Mouse (Mus musculus) forebrain, embryonic 15.5 days (tissue): ENCODE measurements around the gene Gm15517. TPM values are rescaled to one million over a fixed set of nuclear protein-coding genes. Genes with fewer than 3 reads are reported as not detected.
A peak's percentile ranks its signal among the peaks of the same experiment; 100 is the strongest.
"Not testable (repeated sequence)": the region's sequence is repeated elsewhere in the genome, so short reads cannot be mapped to it uniquely, and the experiment has no call there.

Source experiments
- ATAC-seq: fragments of 200-750 bp; cut with Nextera tagmentation; replicated peaks from 2 replicates; pipeline ENCODE4 v1.8.0; 2017; ENCODE audit warnings: mild to moderate bottlenecking, moderate TSS enrichment, moderate library complexity
- H3K27ac ChIP-seq: fragments of 300-500 bp; sonication (generic); replicated peaks from 2 replicates; pipeline ENCODE4 v1.5.1; 2015; ENCODE audit warnings: mild to moderate bottlenecking, inconsistent platforms
- H3K27me3 ChIP-seq: fragments of 300-500 bp; sonication (generic); 2 replicates; pipeline ENCODE4 v1.6.1; 2015; ENCODE audit warnings: inconsistent platforms
- H3K36me3 ChIP-seq: fragments of 300-500 bp; sonication (generic); 2 replicates; pipeline ENCODE4 v1.6.1; 2015; ENCODE audit warnings: mild to moderate bottlenecking, inconsistent platforms
- H3K4me1 ChIP-seq: fragments of 300-500 bp; sonication (generic); 2 replicates; pipeline ENCODE4 v1.6.1; 2015; ENCODE audit warnings: inconsistent platforms
- H3K4me2 ChIP-seq: fragments of 300-500 bp; sonication (generic); replicated peaks from 2 replicates; pipeline ENCODE4 v1.6.1; 2015; ENCODE audit warnings: mild to moderate bottlenecking, inconsistent platforms
- H3K4me3 ChIP-seq: fragments of 300-500 bp; sonication (generic); 2 replicates; pipeline ENCODE4 v1.5.1; 2015; ENCODE audit warnings: mild to moderate bottlenecking, inconsistent platforms
- H3K9ac ChIP-seq: fragments of 300-500 bp; sonication (generic); replicated peaks from 2 replicates; pipeline ENCODE4 v1.6.1; 2015; ENCODE audit warnings: mild to moderate bottlenecking, inconsistent platforms
- H3K9me3 ChIP-seq: fragments of 300-500 bp; sonication (generic); 2 replicates; pipeline ENCODE4 v1.6.1; 2016; ENCODE audit warnings: inconsistent platforms
- WGBS: fragments of 180-500 bp; shearing (Covaris S2); methylation state at CpG from one replicate; pipeline ENCODE4 v1.1.7; 2015; ENCODE audit warnings: mixed read lengths; 5-methylcytosine and 5-hydroxymethylcytosine counted together
- polyA plus RNA-seq: library from polyadenylated mRNA; unstranded; fragments of >200 nt; fragmentation: Nextera tagmentation; extraction: Ambion mirVana; gene quantifications from 2 replicates; pipeline ENCODE4 v1.2.1, GENCODE M21; 2015

The Gm15517 gene
- polyA plus RNA-seq, 1 experiment from 2014 or later = not detected

DNA sequence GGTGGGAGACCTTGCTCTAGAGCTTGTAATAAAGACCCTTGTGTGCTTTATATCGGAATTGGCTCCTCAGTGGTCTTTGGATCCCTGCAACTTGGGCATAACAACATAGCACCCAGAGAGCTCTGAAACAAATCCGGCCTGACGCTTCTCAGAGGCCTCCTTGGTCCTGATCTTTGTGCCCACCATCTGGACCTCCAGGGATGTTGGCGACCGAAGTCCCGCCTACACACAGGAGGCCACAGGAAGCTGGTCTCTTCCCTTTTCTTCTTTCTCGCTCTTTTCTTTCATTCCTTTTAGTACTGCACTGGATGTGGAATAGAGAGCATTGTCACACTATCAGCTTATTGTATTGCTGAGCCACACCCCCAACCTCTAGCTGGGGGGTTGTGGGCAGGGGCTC, 12.2 kb downstream of the Gm15517 start:
- Histone ChIP-seq H3K4me2 (no peak overlapping the region), H3K9ac (no peak overlapping the region), H3K4me1 (no peaks in the 10 kb centered on the region), H3K27ac (no peak overlapping the region), H3K27me3 (peaks cover 3% of the 10 kb centered on the region; the same call in 1 of the 2 replicates), H3K4me3 (no peak overlapping the region), H3K36me3 (no peaks in the 10 kb centered on the region), H3K9me3 (no peaks in the 10 kb centered on the region)
- no peak for ATAC-seq
- WGBS = 65% methylated on average over 7 of the region's 7 CpGs

GRCm38 (mm10) chr7:44274096-44274495, 12.8 kb downstream of the Gm15517 start:
- peaks cover 3% of the 10 kb centered on the region; the same call in 1 of the 2 replicates for H3K27me3 ChIP-seq
- no peaks in the 10 kb centered on the region for H3K4me1 ChIP-seq
- H3K27ac ChIP-seq = no peak overlapping the region
- H3K9ac ChIP-seq = no peak overlapping the region
- ATAC-seq = no peak
- H3K9me3 ChIP-seq = no peaks in the 10 kb centered on the region
- no peaks in the 10 kb centered on the region for H3K36me3 ChIP-seq
- no peak overlapping the region for H3K4me3 ChIP-seq
- WGBS = 41% methylated on average over 11 of the region's 11 CpGs
- H3K4me2 ChIP-seq = no peak overlapping the region

- H3K9ac ChIP-seq = no peak overlapping the region
- H3K36me3 ChIP-seq = no peaks in the 10 kb centered on the region
- H3K4me3 ChIP-seq = no peak overlapping the region
- no peak for ATAC-seq
- H3K4me1 ChIP-seq = no peaks in the 10 kb centered on the region
- peaks cover 3% of the 10 kb centered on the region; the same call in 1 of the 2 replicates for H3K27me3 ChIP-seq
- no peak overlapping the region for H3K27ac ChIP-seq
- WGBS = 78% methylated on average over 3 of the region's 3 CpGs
- no peak overlapping the region for H3K4me2 ChIP-seq
- no peaks in the 10 kb centered on the region for H3K9me3 ChIP-seq
Measured at GRCm38 (mm10) chr7:44275546-44275945, 14.3 kb downstream of the Gm15517 start.

GRCm38 (mm10) chr7:44276461-44277249, 15.4 kb downstream of the Gm15517 start:
- ATAC-seq = no peak
- Histone ChIP-seq H3K4me3 (no peak overlapping the region), H3K36me3 (no peaks in the 10 kb centered on the region), H3K9ac (no peak overlapping the region), H3K4me1 (no peaks in the 10 kb centered on the region), H3K27me3 (peaks cover 3% of the 10 kb centered on the region; the same call in 1 of the 2 replicates), H3K27ac (no peak overlapping the region), H3K9me3 (no peaks in the 10 kb centered on the region), H3K4me2 (no peak overlapping the region)
- WGBS = 68% methylated on average over 9 of the region's 10 CpGs

DNA sequence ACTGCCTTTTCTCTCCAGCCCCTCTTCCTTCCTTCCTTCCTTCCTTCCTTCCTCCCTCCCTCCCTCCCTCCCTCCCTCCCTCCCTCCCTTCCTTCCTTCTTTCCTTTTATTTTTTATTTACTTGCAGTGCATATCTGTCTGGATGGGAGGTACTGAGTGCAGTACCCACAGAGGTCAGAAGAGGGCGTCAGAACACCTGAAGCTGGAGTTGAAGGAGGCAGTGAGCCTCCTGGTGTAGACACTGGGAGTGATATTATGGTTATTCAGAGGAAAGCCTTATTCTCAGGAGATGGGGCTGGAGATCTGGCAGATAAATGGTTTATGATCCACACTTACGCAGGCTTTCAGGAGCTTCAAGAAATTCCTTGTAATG, 16.0 kb downstream of the Gm15517 start:
- whole genome bisulfite sequencing = 46% methylated on average over 2 of the region's 2 CpGs
- Histone ChIP-seq H3K4me2 (no peak overlapping the region), H3K36me3 (no peaks in the 10 kb centered on the region), H3K4me1 (no peaks in the 10 kb centered on the region), H3K9me3 (no peaks in the 10 kb centered on the region), H3K27ac (no peak overlapping the region), H3K4me3 (no peak overlapping the region), H3K27me3 (peaks cover 3% of the 10 kb centered on the region; the same call in 1 of the 2 replicates), H3K9ac (no peak overlapping the region)
- ATAC-seq = no peak

DNA sequence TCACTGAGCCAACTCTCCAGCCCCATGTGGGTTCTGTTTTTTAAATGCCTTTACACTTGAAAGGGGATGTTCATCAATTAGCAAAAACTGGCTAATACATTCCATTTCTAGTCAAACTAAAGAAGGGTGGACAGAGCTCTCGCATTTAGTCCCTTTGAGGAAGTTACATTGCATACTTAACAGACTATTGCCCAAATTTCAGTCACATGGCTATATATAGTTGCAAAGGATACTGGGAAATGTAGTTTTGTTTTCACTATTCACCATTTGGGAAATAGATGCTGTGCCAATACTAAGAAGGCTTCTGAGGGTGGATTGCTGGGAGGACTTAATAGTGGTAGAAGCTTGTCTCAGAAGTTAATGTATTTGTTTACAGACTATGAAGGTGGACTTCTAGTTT, 19.7 kb downstream of the Gm15517 start:
- H3K9me3 ChIP-seq = no peaks in the 10 kb centered on the region
- ATAC-seq = no peak
- H3K27ac ChIP-seq = no peak overlapping the region
- H3K4me2 ChIP-seq = no peak overlapping the region
- H3K4me3 ChIP-seq = no peak overlapping the region
- WGBS = 53% methylated on average over 1 of the region's 1 CpGs
- no peaks in the 10 kb centered on the region for H3K27me3 ChIP-seq
- no peak overlapping the region for H3K9ac ChIP-seq
- no peaks in the 10 kb centered on the region for H3K4me1 ChIP-seq
- no peaks in the 10 kb centered on the region for H3K36me3 ChIP-seq

DNA sequence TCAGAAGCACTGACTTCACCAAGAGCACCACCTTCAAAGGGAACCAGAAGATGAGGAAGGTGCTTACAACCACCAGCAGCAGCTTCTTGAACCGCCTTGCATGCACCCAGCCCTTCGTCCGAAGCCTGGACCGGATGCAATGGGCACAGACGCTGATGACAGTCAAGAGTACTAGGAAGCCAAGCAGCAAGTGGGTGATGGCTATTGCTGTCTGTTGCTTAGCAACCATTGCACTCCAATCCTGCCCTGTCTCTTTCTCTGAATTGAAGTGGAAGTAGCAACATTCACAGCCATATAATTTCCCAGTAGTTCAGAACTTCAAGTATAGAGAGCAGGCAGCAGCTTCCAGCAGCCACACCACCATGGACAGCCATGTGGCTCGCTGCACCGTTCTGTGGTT, 20.3 kb downstream of the Gm15517 start:
- Histone ChIP-seq H3K27me3 (no peaks in the 10 kb centered on the region), H3K9me3 (no peaks in the 10 kb centered on the region), H3K4me3 (no peak overlapping the region), H3K27ac (no peak overlapping the region), H3K4me2 (no peak overlapping the region), H3K4me1 (no peaks in the 10 kb centered on the region), H3K9ac (no peak overlapping the region), H3K36me3 (no peaks in the 10 kb centered on the region)
- WGBS = 77% methylated on average over 7 of the region's 7 CpGs
- peak; percentile 19; the same call in 1 of the 2 replicates for ATAC-seq

- 65% methylated on average over 7 of the region's 7 CpGs for WGBS
- no peaks in the 10 kb centered on the region for H3K4me1 ChIP-seq
- no peaks in the 10 kb centered on the region for H3K36me3 ChIP-seq
- H3K27me3 ChIP-seq = no peaks in the 10 kb centered on the region
- no peak for ATAC-seq
- H3K9me3 ChIP-seq = no peaks in the 10 kb centered on the region
- H3K27ac ChIP-seq = no peak overlapping the region
- H3K4me3 ChIP-seq = no peak overlapping the region
- no peak overlapping the region for H3K4me2 ChIP-seq
- no peak overlapping the region for H3K9ac ChIP-seq
Measured at GRCm38 (mm10) chr7:44287760-44288159, 26.5 kb downstream of the Gm15517 start.

DNA sequence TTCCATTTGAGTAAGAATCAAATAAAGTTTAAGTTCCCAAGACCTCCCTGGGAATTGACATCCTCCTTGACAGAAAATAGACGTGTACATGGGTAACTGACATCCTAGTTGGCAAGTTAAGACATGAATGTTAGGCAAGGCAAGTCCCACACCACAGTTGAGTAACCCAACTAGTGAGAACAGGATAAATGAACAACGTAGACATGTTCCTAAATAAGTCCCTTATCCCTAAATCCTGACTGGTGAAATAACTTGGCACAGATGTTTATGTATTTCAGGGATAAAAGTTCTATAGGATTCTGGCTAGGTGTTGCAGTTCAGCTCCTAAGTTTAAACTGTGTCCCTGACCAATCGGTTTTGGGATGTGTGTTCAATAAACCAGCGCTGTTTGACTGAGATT, 29.7 kb downstream of the Gm15517 start:
- no peak overlapping the region for H3K9ac ChIP-seq
- no peaks in the 10 kb centered on the region for H3K9me3 ChIP-seq
- no peaks in the 10 kb centered on the region for H3K4me1 ChIP-seq
- WGBS = 80% methylated on average over 4 of the region's 4 CpGs
- H3K27me3 ChIP-seq = no peaks in the 10 kb centered on the region
- no peak overlapping the region for H3K4me3 ChIP-seq
- ATAC-seq = no peak
- no peaks in the 10 kb centered on the region for H3K36me3 ChIP-seq
- H3K4me2 ChIP-seq = no peak overlapping the region
- H3K27ac ChIP-seq = no peak overlapping the region

DNA sequence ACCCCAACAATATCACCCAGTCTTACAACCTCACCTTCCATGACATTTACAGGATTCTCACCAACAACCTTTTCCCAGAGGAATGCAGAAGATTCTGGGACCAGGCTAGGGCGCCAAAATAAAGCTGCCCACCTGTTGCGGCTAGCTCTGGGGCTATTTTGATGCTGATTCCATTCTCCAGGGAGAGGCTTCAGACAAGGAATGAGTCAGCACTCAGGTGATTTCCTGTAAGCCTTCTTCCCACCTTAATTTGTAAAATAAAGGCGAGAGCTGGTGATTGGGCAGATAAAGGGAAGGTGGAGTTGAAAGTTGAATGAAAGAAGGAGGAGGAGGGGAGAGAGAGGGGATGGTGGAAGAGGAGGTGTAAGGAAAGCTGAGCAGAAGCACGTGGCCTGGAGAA, 30.2 kb downstream of the Gm15517 start:
- no peak for ATAC-seq
- H3K36me3 ChIP-seq = no peaks in the 10 kb centered on the region
- 60% methylated on average over 4 of the region's 4 CpGs for WGBS
- H3K9me3 ChIP-seq = no peaks in the 10 kb centered on the region
- no peaks in the 10 kb centered on the region for H3K4me1 ChIP-seq
- H3K4me2 ChIP-seq = no peak overlapping the region
- H3K27me3 ChIP-seq = no peaks in the 10 kb centered on the region
- H3K4me3 ChIP-seq = no peak overlapping the region
- H3K9ac ChIP-seq = no peak overlapping the region
- no peak overlapping the region for H3K27ac ChIP-seq

- not testable (repeated sequence) for H3K27me3 ChIP-seq, H3K4me2 ChIP-seq, H3K4me3 ChIP-seq, H3K27ac ChIP-seq, H3K9me3 ChIP-seq, H3K4me1 ChIP-seq, H3K9ac ChIP-seq, ATAC-seq, H3K36me3 ChIP-seq
- WGBS = 85% methylated on average over 2 of the region's 2 CpGs
Measured at GRCm38 (mm10) chr7:44297501-44297900, 36.3 kb downstream of the Gm15517 start.

- Histone ChIP-seq H3K36me3 (no peaks in the 10 kb centered on the region), H3K4me3 (peak overlapping the region; percentile 63), H3K4me1 (peaks cover 12% of the 10 kb centered on the region), H3K9ac (peak overlapping the region; percentile 92), H3K4me2 (peak overlapping the region; percentile 62), H3K9me3 (no peaks in the 10 kb centered on the region), H3K27ac (peak overlapping the region; percentile 93), H3K27me3 (no peaks in the 10 kb centered on the region)
- 85% methylated on average over 14 of the region's 14 CpGs for WGBS
- ATAC-seq = no peak
Measured at GRCm38 (mm10) chr7:44303346-44304340, 42.4 kb downstream of the Gm15517 start.
